Mouse (Mus musculus) myocyte (in vitro differentiated cells): ENCODE results near the gene Med13l. TPM values are rescaled to one million over a fixed set of nuclear protein-coding genes. Genes with fewer than 3 reads are reported as not detected.

Experiments
- H3K27me3 ChIP-seq: one replicate; pipeline ENCODE4 v1.6.1; 2011; ENCODE audit not compliant: control insufficient read depth, insufficient read depth, insufficient read length
- H3K36me3 ChIP-seq: one replicate; pipeline ENCODE4 v1.6.1; 2011; ENCODE audit not compliant: control insufficient read depth, insufficient read depth
- H3K4me2 ChIP-seq: one replicate; pipeline ENCODE4 v1.6.1; 2011; ENCODE audit warnings: low read depth, control low read depth
- H3K4me3 ChIP-seq: one replicate; pipeline ENCODE4 v1.5.1; 2011; ENCODE audit warnings: mild to moderate bottlenecking, control low read depth, moderate library complexity
- H3K79me2 ChIP-seq: one replicate; pipeline ENCODE4 v1.6.1; 2011; ENCODE audit not compliant: control insufficient read depth, insufficient read depth
- H3ac ChIP-seq: one replicate; pipeline ENCODE4 v1.6.1; 2011; ENCODE audit not compliant: control insufficient read depth, insufficient read length
- CEBPB ChIP-seq: IDR thresholded peaks from 2 replicates; pipeline ENCODE4 v1.6.1; 2011; ENCODE audit warnings: mild to moderate bottlenecking, moderate library complexity; ENCODE audit not compliant: poor library complexity, insufficient read depth, severe bottlenecking
- E2F4 ChIP-seq: IDR thresholded peaks from one replicate; pipeline ENCODE4 v1.6.1; 2011; ENCODE audit warnings: mild to moderate bottlenecking, control low read depth, moderate library complexity; ENCODE audit not compliant: insufficient read depth
- MAX ChIP-seq: IDR thresholded peaks from one replicate; pipeline ENCODE4 v1.6.1; 2011; ENCODE audit warnings: low read depth, mild to moderate bottlenecking, control low read depth
- MYOD1 ChIP-seq, 3 experiments: IDR thresholded peaks; one replicate each; pipeline ENCODE4 v1.6.1; 2011; ENCODE audit warnings: control low read depth in 2 of 3, low read depth in 2 of 3, mild to moderate bottlenecking in 2 of 3, moderate library complexity in 1 of 3; ENCODE audit not compliant: insufficient read length in 2 of 3, control insufficient read depth in 1 of 3
- MYOG ChIP-seq, 3 experiments: IDR thresholded peaks; one replicate each; pipeline ENCODE4 v1.6.1; 2011; ENCODE audit warnings: control low read depth in 2 of 3, low read depth in 2 of 3, mild to moderate bottlenecking in 2 of 3; ENCODE audit not compliant: insufficient read length in 2 of 3, control insufficient read depth in 1 of 3, insufficient read depth in 1 of 3
- POLR2A ChIP-seq: IDR thresholded peaks from one replicate; pipeline ENCODE4 v1.6.1; 2011; ENCODE audit warnings: low read depth, mild to moderate bottlenecking, control low read depth, moderate library complexity; ENCODE audit not compliant: insufficient read length
- POLR2AphosphoS2 ChIP-seq: IDR thresholded peaks from one replicate; pipeline ENCODE4 v1.6.1; 2011; ENCODE audit warnings: low read depth, control low read depth; ENCODE audit not compliant: insufficient read length
- REST ChIP-seq: IDR thresholded peaks from one replicate; pipeline ENCODE4 v1.6.1; 2011; ENCODE audit warnings: mild to moderate bottlenecking, control low read depth, moderate library complexity; ENCODE audit not compliant: insufficient read depth, insufficient read length
- SRF ChIP-seq: IDR thresholded peaks from one replicate; pipeline ENCODE4 v1.6.1; 2011; ENCODE audit warnings: low read depth; ENCODE audit not compliant: control insufficient read depth, insufficient read length
- TCF12 ChIP-seq: IDR thresholded peaks from one replicate; pipeline ENCODE4 v1.6.1; 2011; ENCODE audit warnings: mild to moderate bottlenecking, control low read depth; ENCODE audit not compliant: poor library complexity, insufficient read depth, severe bottlenecking
- TCF3 ChIP-seq: IDR thresholded peaks from one replicate; pipeline ENCODE4 v1.6.1; 2011; ENCODE audit warnings: low read depth, control low read depth; ENCODE audit not compliant: insufficient read length
- USF1 ChIP-seq: IDR thresholded peaks from one replicate; pipeline ENCODE4 v1.6.1; 2011; ENCODE audit warnings: low read depth, mild to moderate bottlenecking, control low read depth, moderate library complexity
- polyA plus RNA-seq: library from polyadenylated mRNA; unstranded; fragments of >200 nt; fragmentation: generic; extraction: Trizol; gene quantifications from one replicate; pipeline ENCODE4 v1.2.1, GENCODE M21; 2012; ENCODE audit warnings: missing spikeins

Gene Med13l
- polyA plus RNA-seq, 1 experiment: 7.4 TPM

DNA sequence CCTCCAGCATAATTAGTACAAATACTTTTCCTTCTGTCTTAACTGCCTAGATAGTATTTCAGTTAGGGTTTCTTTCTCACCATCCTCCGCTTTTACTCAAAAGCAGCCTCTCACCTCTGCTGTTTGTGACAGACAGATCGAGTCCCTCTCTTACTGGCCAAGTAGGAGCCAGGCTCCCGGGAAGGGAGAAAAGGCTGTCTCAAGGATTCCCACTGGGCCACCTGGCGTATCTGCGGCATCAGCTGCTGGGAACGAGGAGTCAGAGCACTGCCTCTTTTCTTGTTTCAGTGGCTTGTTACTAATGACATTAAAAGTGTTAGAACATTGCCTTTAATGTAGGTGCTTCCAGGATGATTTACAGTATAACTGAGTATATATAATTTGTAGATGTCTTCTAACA lies 164.9 kb downstream of the Med13l start:
- Histone ChIP-seq H3K4me3 (no peak overlapping the region), H3K4me2 (no peak overlapping the region), H3K36me3 (peaks cover 28% of the 10 kb centered on the region), H3K27me3 (no peaks in the 10 kb centered on the region), H3K79me2 (no peaks in the 10 kb centered on the region), H3ac (no peak overlapping the region)
- TF ChIP-seq MAX (no peak), TCF12 (no peak), MYOG (IDR thresholded peaks at IDR 0.05; ENCODE audit: control insufficient read depth in 1 of 3, insufficient read depth in 1 of 3, insufficient read length in 2 of 3, low read depth in 2 of 3) (no peak), SRF (no peak), USF1 (no peak), TCF3 (no peak), POLR2AphosphoS2 (no peak), REST (no peak), POLR2A (no peak), CEBPB (no peak), E2F4 (no peak), MYOD1 (IDR thresholded peaks at IDR 0.05; ENCODE audit: control insufficient read depth in 1 of 3, insufficient read length in 2 of 3, low read depth in 2 of 3) (no peak)

DNA sequence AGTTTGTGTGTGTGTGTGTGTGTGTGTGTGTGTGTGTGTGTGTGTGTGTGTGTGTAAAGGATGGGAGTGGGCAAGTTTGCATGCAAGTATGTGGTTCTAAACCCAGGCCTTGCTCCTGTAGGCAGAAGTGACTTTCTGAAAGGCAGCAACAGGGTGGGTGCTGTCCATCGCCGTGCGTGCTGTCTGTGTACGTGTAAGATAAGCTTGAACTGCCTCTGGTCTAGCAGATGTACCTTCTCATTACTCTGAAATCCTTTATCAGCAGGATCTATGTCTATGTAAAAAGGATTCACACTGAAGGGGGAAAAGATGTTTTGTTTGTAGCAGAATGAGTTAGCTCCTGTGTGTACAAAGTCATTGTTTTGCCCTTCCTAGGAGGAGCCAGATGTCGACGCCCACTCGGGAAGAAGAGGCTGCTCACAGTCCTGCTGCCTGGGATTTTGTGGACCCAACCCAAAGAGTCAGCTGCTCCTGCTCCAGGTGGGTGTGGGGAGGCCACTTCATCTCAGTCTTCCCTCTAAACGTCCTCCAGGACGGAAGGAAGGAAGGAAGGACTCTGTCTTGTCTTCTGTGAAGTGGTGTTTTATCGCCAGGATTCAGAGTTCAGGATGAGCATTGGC lies 165.5 kb downstream of the Med13l start:
- Histone ChIP-seq H3ac (no peak overlapping the region), H3K27me3 (no peaks in the 10 kb centered on the region), H3K4me2 (no peak overlapping the region), H3K4me3 (no peak overlapping the region), H3K79me2 (no peaks in the 10 kb centered on the region), H3K36me3 (peaks cover 28% of the 10 kb centered on the region)
- TF ChIP-seq POLR2AphosphoS2 (no peak), MYOD1 (IDR thresholded peaks at IDR 0.05; ENCODE audit: control insufficient read depth in 1 of 3, insufficient read length in 2 of 3, low read depth in 2 of 3) (no peak), SRF (no peak), MYOG (IDR thresholded peaks at IDR 0.05; ENCODE audit: control insufficient read depth in 1 of 3, insufficient read depth in 1 of 3, insufficient read length in 2 of 3, low read depth in 2 of 3) (no peak), REST (no peak)

DNA sequence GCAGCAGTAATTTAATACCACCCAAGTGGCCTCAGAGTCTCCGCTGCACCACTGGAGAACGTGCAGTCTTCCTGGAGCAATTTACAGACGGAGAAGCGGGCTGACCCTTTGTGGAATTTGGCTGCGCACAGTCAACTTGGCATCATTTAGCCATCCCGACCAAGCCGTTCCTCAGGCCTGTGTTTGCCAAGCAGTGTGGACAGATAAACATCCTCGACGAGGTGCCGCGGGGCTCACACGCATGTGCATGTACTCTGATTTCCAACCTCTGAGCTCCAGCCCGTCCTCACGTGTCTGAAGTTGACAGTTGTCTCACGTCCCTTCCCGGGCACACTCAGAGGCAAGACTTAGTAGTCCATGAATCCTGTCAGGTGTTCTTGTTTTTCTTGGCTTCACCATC lies 166.9 kb downstream of the Med13l start:
- Histone ChIP-seq H3K36me3 (peaks cover 28% of the 10 kb centered on the region), H3ac (no peak overlapping the region), H3K27me3 (no peaks in the 10 kb centered on the region), H3K79me2 (no peaks in the 10 kb centered on the region), H3K4me2 (no peak overlapping the region), H3K4me3 (no peak overlapping the region)
- TF ChIP-seq MYOD1 (IDR thresholded peaks at IDR 0.05; ENCODE audit: control insufficient read depth in 1 of 3, insufficient read length in 2 of 3, low read depth in 2 of 3): no peak
- no peak for TF ChIP-seq POLR2AphosphoS2
- TF ChIP-seq POLR2A: no peak
- TF ChIP-seq SRF: no peak
- TF ChIP-seq CEBPB: no peak
- TF ChIP-seq MAX: no peak
- TF ChIP-seq TCF12: no peak
- no peak for TF ChIP-seq E2F4
- TF ChIP-seq REST: no peak
- no peak for TF ChIP-seq MYOG (IDR thresholded peaks at IDR 0.05; ENCODE audit: control insufficient read depth in 1 of 3, insufficient read depth in 1 of 3, insufficient read length in 2 of 3, low read depth in 2 of 3)
- no peak for TF ChIP-seq TCF3
- no peak for TF ChIP-seq USF1

DNA sequence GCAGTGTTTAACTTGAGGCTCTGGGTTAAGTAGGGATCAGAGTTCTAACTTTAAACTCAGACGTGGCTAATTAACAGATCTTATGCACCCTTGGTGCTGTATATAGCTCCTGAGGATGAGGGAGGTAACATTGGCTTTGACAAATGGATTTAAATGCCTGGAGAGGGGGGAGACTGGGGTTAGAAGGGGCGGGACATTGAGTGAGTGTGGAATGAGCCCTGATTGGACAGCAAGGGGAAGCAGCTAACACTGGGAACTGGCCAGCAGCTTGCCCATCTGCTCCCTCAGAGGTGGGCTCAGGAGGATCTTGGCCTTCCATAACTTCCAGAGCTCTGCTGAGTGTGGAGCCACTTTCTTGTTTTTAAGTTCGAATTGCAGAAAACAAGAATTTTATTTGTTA lies 171.7 kb downstream of the Med13l start:
- Histone ChIP-seq H3K4me3 (no peak overlapping the region), H3K79me2 (no peaks in the 10 kb centered on the region), H3K4me2 (no peak overlapping the region), H3ac (no peak overlapping the region), H3K27me3 (no peaks in the 10 kb centered on the region), H3K36me3 (peaks cover 12% of the 10 kb centered on the region)
- TF ChIP-seq MYOD1 (IDR thresholded peaks at IDR 0.05; ENCODE audit: control insufficient read depth in 1 of 3, insufficient read length in 2 of 3, low read depth in 2 of 3) (no peak), MAX (no peak), USF1 (no peak), SRF (no peak), TCF3 (no peak), POLR2AphosphoS2 (no peak)

DNA sequence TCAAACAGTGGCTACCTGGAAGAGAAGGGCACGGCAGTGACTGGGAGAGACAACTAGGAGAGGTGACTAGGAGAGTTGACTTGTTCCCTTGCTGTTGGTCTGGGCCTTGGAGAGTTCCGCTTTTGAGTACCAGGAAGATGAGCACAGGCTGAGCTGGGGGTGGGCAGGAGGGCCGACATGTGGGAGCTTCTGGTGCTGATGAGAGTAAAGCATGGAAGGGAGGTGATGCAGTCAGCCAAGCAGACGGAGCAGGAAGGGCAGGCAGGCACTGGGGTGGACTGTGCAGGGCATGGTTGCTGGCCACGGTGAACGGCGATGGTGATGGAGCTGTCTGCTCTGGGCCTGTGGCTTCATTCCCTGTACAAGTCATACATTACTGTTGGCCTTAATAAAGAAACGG lies 172.2 kb downstream of the Med13l start:
- no peak overlapping the region for H3K4me3 ChIP-seq
- TF ChIP-seq E2F4: no peak
- no peak for TF ChIP-seq REST
- no peak for TF ChIP-seq CEBPB
- TF ChIP-seq MYOG (IDR thresholded peaks at IDR 0.05; ENCODE audit: control insufficient read depth in 1 of 3, insufficient read depth in 1 of 3, insufficient read length in 2 of 3, low read depth in 2 of 3): no peak
- TF ChIP-seq TCF3: no peak
- TF ChIP-seq MYOD1 (IDR thresholded peaks at IDR 0.05; ENCODE audit: control insufficient read depth in 1 of 3, insufficient read length in 2 of 3, low read depth in 2 of 3): no peak
- TF ChIP-seq POLR2AphosphoS2: no peak
- no peak for TF ChIP-seq POLR2A
- no peak for TF ChIP-seq SRF
- TF ChIP-seq USF1: no peak
- no peak for TF ChIP-seq TCF12
- TF ChIP-seq MAX: no peak
- no peak overlapping the region for H3ac ChIP-seq
- H3K4me2 ChIP-seq: no peak overlapping the region
- H3K36me3 ChIP-seq: peaks cover 8% of the 10 kb centered on the region
- no peaks in the 10 kb centered on the region for H3K79me2 ChIP-seq
- no peaks in the 10 kb centered on the region for H3K27me3 ChIP-seq
